Mouse (Mus musculus): ENCODE measurements around the gene Uba2. TPM values are rescaled to one million over a fixed set of nuclear protein-coding genes. Genes with fewer than 3 reads are reported as not detected.
"Not testable (repeated sequence)": the region's sequence is repeated elsewhere in the genome, so short reads cannot be mapped to it uniquely, and the experiment has no call there.

The Uba2 gene
- polyA plus RNA-seq, 1 experiment = 29.6 TPM

GRCm38 (mm10) chr7:34131118-34131517, 38.3 kb downstream of the Uba2 start:
- no peak for DNase-seq (ENCODE audit: low read depth in 1 of 2, low spot score in 2 of 2)
- Histone ChIP-seq H3K4me3 (ENCODE audit: extremely low read depth, insufficient read depth, insufficient read length) (no peak overlapping the region), H3K27me3 (ENCODE audit: control insufficient read depth, insufficient read depth, low read length) (peaks cover 14% of the 10 kb centered on the region), H3K4me1 (ENCODE audit: control insufficient read depth, insufficient read depth, insufficient read length) (no peaks in the 10 kb centered on the region; the same call in 1 of the 2 replicates), H3K36me3 (ENCODE audit: control insufficient read depth, insufficient read depth, low read length) (no peaks in the 10 kb centered on the region), H3K27ac (ENCODE audit: insufficient read depth, low read length) (no peak overlapping the region)
- TF ChIP-seq POLR2A (IDR thresholded peaks at IDR 0.05; ENCODE audit: low read depth, low read length) (no peak), CTCF (IDR thresholded peaks at IDR 0.05; ENCODE audit: extremely low read depth, insufficient read depth, insufficient read length, insufficient replicate concordance) (no peak)
- 68% methylated on average over 3 of the region's 3 CpGs for WGBS

GRCm38 (mm10) chr7:34126291-34126690, 43.1 kb downstream of the Uba2 start:
- no peak overlapping the region for H3K27ac ChIP-seq (ENCODE audit: insufficient read depth, low read length)
- no peak overlapping the region for H3K4me3 ChIP-seq (ENCODE audit: extremely low read depth, insufficient read depth, insufficient read length)
- no peak for DNase-seq (ENCODE audit: low read depth in 1 of 2, low spot score in 2 of 2)
- no peaks in the 10 kb centered on the region for H3K4me1 ChIP-seq (ENCODE audit: control insufficient read depth, insufficient read depth, insufficient read length)
- TF ChIP-seq POLR2A (IDR thresholded peaks at IDR 0.05; ENCODE audit: low read depth, low read length) (no peak), CTCF (IDR thresholded peaks at IDR 0.05; ENCODE audit: extremely low read depth, insufficient read depth, insufficient read length, insufficient replicate concordance) (no peak)
- no peaks in the 10 kb centered on the region for H3K27me3 ChIP-seq (ENCODE audit: control insufficient read depth, insufficient read depth, low read length)
- 86% methylated on average over 3 of the region's 3 CpGs for WGBS
- H3K36me3 ChIP-seq (ENCODE audit: control insufficient read depth, insufficient read depth, low read length) = no peaks in the 10 kb centered on the region

GRCm38 (mm10) chr7:34125346-34125745, 44.1 kb downstream of the Uba2 start:
- Histone ChIP-seq H3K36me3 (ENCODE audit: control insufficient read depth, insufficient read depth, low read length) (no peaks in the 10 kb centered on the region), H3K27me3 (ENCODE audit: control insufficient read depth, insufficient read depth, low read length) (no peaks in the 10 kb centered on the region), H3K4me3 (ENCODE audit: extremely low read depth, insufficient read depth, insufficient read length) (no peak overlapping the region), H3K4me1 (ENCODE audit: control insufficient read depth, insufficient read depth, insufficient read length) (no peaks in the 10 kb centered on the region), H3K27ac (ENCODE audit: insufficient read depth, low read length) (no peak overlapping the region)
- WGBS = 87% methylated on average over 9 of the region's 9 CpGs
- no peak for DNase-seq (ENCODE audit: low read depth in 1 of 2, low spot score in 2 of 2)
- no peak for TF ChIP-seq POLR2A (IDR thresholded peaks at IDR 0.05; ENCODE audit: low read depth, low read length)
- no peak for TF ChIP-seq CTCF (IDR thresholded peaks at IDR 0.05; ENCODE audit: extremely low read depth, insufficient read depth, insufficient read length, insufficient replicate concordance)

- WGBS = 88% methylated on average over 6 of the region's 6 CpGs
- Histone ChIP-seq H3K27me3 (ENCODE audit: control insufficient read depth, insufficient read depth, low read length) (no peaks in the 10 kb centered on the region), H3K4me1 (ENCODE audit: control insufficient read depth, insufficient read depth, insufficient read length) (no peaks in the 10 kb centered on the region), H3K27ac (ENCODE audit: insufficient read depth, low read length) (no peak overlapping the region), H3K4me3 (ENCODE audit: extremely low read depth, insufficient read depth, insufficient read length) (no peak overlapping the region), H3K36me3 (ENCODE audit: control insufficient read depth, insufficient read depth, low read length) (no peaks in the 10 kb centered on the region)
- TF ChIP-seq POLR2A (IDR thresholded peaks at IDR 0.05; ENCODE audit: low read depth, low read length) (no peak), CTCF (IDR thresholded peaks at IDR 0.05; ENCODE audit: extremely low read depth, insufficient read depth, insufficient read length, insufficient replicate concordance) (no peak)
- no peak for DNase-seq (ENCODE audit: low read depth in 1 of 2, low spot score in 2 of 2)
Observed at GRCm38 (mm10) chr7:34122987-34123720, 46.2 kb downstream of the Uba2 start.

GRCm38 (mm10) chr7:34120636-34121035, 48.8 kb downstream of the Uba2 start:
- WGBS = 46% methylated on average over 1 of the region's 1 CpGs
- not testable (repeated sequence) for H3K4me3 ChIP-seq (ENCODE audit: extremely low read depth, insufficient read depth, insufficient read length); H3K27ac ChIP-seq (ENCODE audit: insufficient read depth, low read length); H3K4me1 ChIP-seq (ENCODE audit: control insufficient read depth, insufficient read depth, insufficient read length); H3K36me3 ChIP-seq (ENCODE audit: control insufficient read depth, insufficient read depth, low read length); DNase-seq (ENCODE audit: low read depth in 1 of 2, low spot score in 2 of 2); H3K27me3 ChIP-seq (ENCODE audit: control insufficient read depth, insufficient read depth, low read length)

- no peaks in the 10 kb centered on the region for H3K27me3 ChIP-seq (ENCODE audit: control insufficient read depth, insufficient read depth, low read length)
- no peaks in the 10 kb centered on the region for H3K36me3 ChIP-seq (ENCODE audit: control insufficient read depth, insufficient read depth, low read length)
- 78% methylated on average over 3 of the region's 3 CpGs for WGBS
- DNase-seq (ENCODE audit: low read depth in 1 of 2, low spot score in 2 of 2) = no peak
- H3K4me1 ChIP-seq (ENCODE audit: control insufficient read depth, insufficient read depth, insufficient read length) = no peaks in the 10 kb centered on the region
- no peak overlapping the region for H3K4me3 ChIP-seq (ENCODE audit: extremely low read depth, insufficient read depth, insufficient read length)
- no peak overlapping the region for H3K27ac ChIP-seq (ENCODE audit: insufficient read depth, low read length)
- TF ChIP-seq POLR2A (IDR thresholded peaks at IDR 0.05; ENCODE audit: low read depth, low read length) (no peak), CTCF (IDR thresholded peaks at IDR 0.05; ENCODE audit: extremely low read depth, insufficient read depth, insufficient read length, insufficient replicate concordance) (no peak)
Observed at GRCm38 (mm10) chr7:34116601-34117000, 52.8 kb downstream of the Uba2 start.

- no peak for DNase-seq (ENCODE audit: low read depth in 1 of 2, low spot score in 2 of 2)
- no peak for TF ChIP-seq POLR2A (IDR thresholded peaks at IDR 0.05; ENCODE audit: low read depth, low read length)
- no peak for TF ChIP-seq CTCF (IDR thresholded peaks at IDR 0.05; ENCODE audit: extremely low read depth, insufficient read depth, insufficient read length, insufficient replicate concordance)
- H3K36me3 ChIP-seq (ENCODE audit: control insufficient read depth, insufficient read depth, low read length) = no peaks in the 10 kb centered on the region
- 89% methylated on average over 5 of the region's 5 CpGs for WGBS
- H3K27ac ChIP-seq (ENCODE audit: insufficient read depth, low read length) = no peak overlapping the region
- no peak overlapping the region for H3K4me3 ChIP-seq (ENCODE audit: extremely low read depth, insufficient read depth, insufficient read length)
- no peaks in the 10 kb centered on the region for H3K27me3 ChIP-seq (ENCODE audit: control insufficient read depth, insufficient read depth, low read length)
- no peaks in the 10 kb centered on the region for H3K4me1 ChIP-seq (ENCODE audit: control insufficient read depth, insufficient read depth, insufficient read length)
Observed at GRCm38 (mm10) chr7:34109190-34109589, 60.2 kb downstream of the Uba2 start.
